Mouse (Mus musculus): ENCODE results near the gene BC004004. TPM values are rescaled to one million over a fixed set of nuclear protein-coding genes. Genes with fewer than 3 reads are reported as not detected.
"Not testable (repeated sequence)": the region's sequence is repeated elsewhere in the genome, so short reads cannot be mapped to it uniquely, and the experiment has no call there.

BC004004 gene
- polyA plus RNA-seq, 1 experiment from 2014 or later: 54.2 TPM

- 0 out of 2 replicates have a peak overlapping the region, but pooled peaks have one; percentile 2 for H3K4me3 ChIP-seq (replicated peaks)
- H3K27ac ChIP-seq: peak overlapping the region; percentile 55; the same call in 1 of the 2 replicates
- no peak for DNase-seq
- H3K27me3 ChIP-seq: no peaks in the 10 kb centered on the region
- H3K36me3 ChIP-seq: peaks cover 68% of the 10 kb centered on the region
- WGBS (ENCODE audit: insufficient replicate concordance): 86% methylated on average over 15 of the region's 15 CpGs
- peak overlapping the region; percentile 91 for H3K4me2 ChIP-seq
- H3K9me3 ChIP-seq (replicated peaks): no peaks in the 10 kb centered on the region
- ATAC-seq (ENCODE audit: low read depth): no peak
- H3K9ac ChIP-seq: peak overlapping the region; percentile 87; the same call in 1 of the 2 replicates
- peaks cover 75% of the 10 kb centered on the region for H3K4me1 ChIP-seq (replicated peaks)
These were observed 8.1 kb upstream of the BC004004 start for GRCm38 (mm10) chr17:29260501-29260900.

- H3K4me1 ChIP-seq (replicated peaks): peaks cover 79% of the 10 kb centered on the region
- 77% methylated on average over 22 of the region's 22 CpGs for WGBS (ENCODE audit: insufficient replicate concordance)
These were observed 6.9 kb upstream of the BC004004 start for GRCm38 (mm10) chr17:29261603-29262258.

GRCm38 (mm10) chr17:29262259-29262649 lies 6.3 kb upstream of the BC004004 start:
- peak overlapping the region; percentile 87 for H3K9ac ChIP-seq
- peak overlapping the region; percentile 91 for H3K4me2 ChIP-seq
- 0 out of 2 replicates have a peak overlapping the region, but pooled peaks have one; percentile 29 for H3K27ac ChIP-seq
- H3K36me3 ChIP-seq: peaks cover 51% of the 10 kb centered on the region
- no peaks in the 10 kb centered on the region for H3K27me3 ChIP-seq
- no peak for DNase-seq
- H3K4me1 ChIP-seq (replicated peaks): peaks cover 75% of the 10 kb centered on the region
- peak overlapping the region; percentile 82 for H3K4me3 ChIP-seq (replicated peaks)
- WGBS (ENCODE audit: insufficient replicate concordance): 26% methylated on average over 2 of the region's 2 CpGs
- ATAC-seq (ENCODE audit: low read depth): no peak
- H3K9me3 ChIP-seq (replicated peaks): no peaks in the 10 kb centered on the region

More at GRCm38 (mm10) chr17:29261603-29262258, 6.9 kb upstream of the BC004004 start:
- H3K4me3 ChIP-seq (replicated peaks): peak overlapping the region; percentile 82
- H3K36me3 ChIP-seq: peaks cover 56% of the 10 kb centered on the region
- H3K4me2 ChIP-seq: peak overlapping the region; percentile 91
- H3K27me3 ChIP-seq: no peaks in the 10 kb centered on the region
- ATAC-seq (ENCODE audit: low read depth) (no peak), DNase-seq (no peak)
- H3K9me3 ChIP-seq (replicated peaks): no peaks in the 10 kb centered on the region
- H3K27ac ChIP-seq: peak overlapping the region; percentile 29; the same call in 1 of the 2 replicates
- H3K9ac ChIP-seq: peak overlapping the region; percentile 87

- Histone ChIP-seq H3K4me2 (peak overlapping the region; percentile 91), H3K9ac (peak overlapping the region; percentile 87), H3K4me1 (replicated peaks) (peaks cover 73% of the 10 kb centered on the region), H3K36me3 (peaks cover 39% of the 10 kb centered on the region), H3K27ac (peak overlapping the region; percentile 88), H3K27me3 (no peaks in the 10 kb centered on the region), H3K4me3 (replicated peaks) (peak overlapping the region; percentile 82), H3K9me3 (replicated peaks) (no peaks in the 10 kb centered on the region)
- ATAC-seq (ENCODE audit: low read depth) (0 out of 2 replicates have a peak, but pooled peaks have one; percentile 16), DNase-seq (no peak)
- WGBS (ENCODE audit: insufficient replicate concordance): under 1% methylated on average over 14 of the region's 14 CpGs
These were observed 5.2 kb upstream of the BC004004 start for GRCm38 (mm10) chr17:29263417-29263816.

GRCm38 (mm10) chr17:29263840-29264633 lies 4.6 kb upstream of the BC004004 start, which contains the start of gene Ppil1:
Ppil1 (minus strand) TSS chr17:29264186.
- no peaks in the 10 kb centered on the region for H3K9me3 ChIP-seq (replicated peaks)
- peaks cover 33% of the 10 kb centered on the region for H3K36me3 ChIP-seq
- peak within 1 kb of the TSS; percentile 88 for H3K27ac ChIP-seq
- ATAC-seq (ENCODE audit: low read depth) (peak; percentile 57), DNase-seq (peak; percentile 75)
- H3K27me3 ChIP-seq: no peaks in the 10 kb centered on the region
- peak within 1 kb of the TSS; percentile 87 for H3K9ac ChIP-seq
- peak within 1 kb of the TSS; percentile 82 for H3K4me3 ChIP-seq (replicated peaks)
- H3K4me1 ChIP-seq (replicated peaks): peaks cover 69% of the 10 kb centered on the region
- peak within 1 kb of the TSS; percentile 91 for H3K4me2 ChIP-seq
- 5% methylated on average over 38 of the region's 38 CpGs for WGBS (ENCODE audit: insufficient replicate concordance)

- 59% methylated on average over 5 of the region's 5 CpGs for WGBS (ENCODE audit: insufficient replicate concordance)
- H3K4me3 ChIP-seq (replicated peaks): peak overlapping the region; percentile 82
- no peaks in the 10 kb centered on the region for H3K9me3 ChIP-seq (replicated peaks)
- peaks cover 26% of the 10 kb centered on the region for H3K36me3 ChIP-seq
- H3K27me3 ChIP-seq: no peaks in the 10 kb centered on the region
- H3K27ac ChIP-seq: peak overlapping the region; percentile 88
- H3K4me2 ChIP-seq: peak overlapping the region; percentile 91
- ATAC-seq (ENCODE audit: low read depth): no peak
- peaks cover 67% of the 10 kb centered on the region for H3K4me1 ChIP-seq (replicated peaks)
- DNase-seq: no peak
- H3K9ac ChIP-seq: peak overlapping the region; percentile 87
These were observed 3.8 kb upstream of the BC004004 start for GRCm38 (mm10) chr17:29264760-29265159.

GRCm38 (mm10) chr17:29267040-29267439 lies 1.5 kb upstream of the BC004004 start:
- H3K36me3 ChIP-seq; H3K9me3 ChIP-seq (replicated peaks); H3K4me3 ChIP-seq (replicated peaks); DNase-seq; ATAC-seq (ENCODE audit: low read depth); H3K4me2 ChIP-seq; H3K27me3 ChIP-seq; H3K9ac ChIP-seq: not testable (repeated sequence)
- WGBS (ENCODE audit: insufficient replicate concordance): 87% methylated on average over 2 of the region's 2 CpGs
- peak overlapping the region; percentile 94; the same call in 1 of the 2 replicates for H3K27ac ChIP-seq
- H3K4me1 ChIP-seq (replicated peaks): peaks cover 60% of the 10 kb centered on the region

- H3K9ac ChIP-seq: peak overlapping the region; percentile 94
- DNase-seq (no peak), ATAC-seq (ENCODE audit: low read depth) (peak; percentile 6; the same call in 1 of the 2 replicates)
- H3K4me3 ChIP-seq (replicated peaks): peak overlapping the region; percentile 83
- no peaks in the 10 kb centered on the region for H3K27me3 ChIP-seq
- H3K4me2 ChIP-seq: peak overlapping the region; percentile 86
- peaks cover 49% of the 10 kb centered on the region for H3K4me1 ChIP-seq (replicated peaks)
- H3K36me3 ChIP-seq: no peaks in the 10 kb centered on the region
- H3K27ac ChIP-seq: peak overlapping the region; percentile 94
- no peaks in the 10 kb centered on the region for H3K9me3 ChIP-seq (replicated peaks)
- 57% methylated on average over 6 of the region's 6 CpGs for WGBS (ENCODE audit: insufficient replicate concordance)
These were observed 482 bp upstream of the BC004004 start for GRCm38 (mm10) chr17:29267931-29268681.

GRCm38 (mm10) chr17:29269349-29269706 lies 740 bp downstream of the BC004004 start:
- Histone ChIP-seq H3K9me3 (replicated peaks) (no peaks in the 10 kb centered on the region), H3K4me3 (replicated peaks) (peak overlapping the region; percentile 83), H3K4me2 (peak overlapping the region; percentile 86), H3K27ac (peak overlapping the region; percentile 94), H3K4me1 (replicated peaks) (peaks cover 51% of the 10 kb centered on the region), H3K9ac (peak overlapping the region; percentile 94), H3K27me3 (no peaks in the 10 kb centered on the region), H3K36me3 (no peaks in the 10 kb centered on the region)
- WGBS (ENCODE audit: insufficient replicate concordance): 10% methylated on average over 10 of the region's 10 CpGs
- ATAC-seq (ENCODE audit: low read depth) (no peak), DNase-seq (no peak)

- Histone ChIP-seq H3K27ac (peak overlapping the region; percentile 94; the same call in 1 of the 2 replicates), H3K4me1 (replicated peaks) (peaks cover 48% of the 10 kb centered on the region), H3K36me3 (no peaks in the 10 kb centered on the region), H3K27me3 (no peaks in the 10 kb centered on the region), H3K4me2 (peak overlapping the region; percentile 86), H3K9me3 (replicated peaks) (no peaks in the 10 kb centered on the region), H3K9ac (peak overlapping the region; percentile 94), H3K4me3 (replicated peaks) (peak overlapping the region; percentile 83)
- no peak for ATAC-seq (ENCODE audit: low read depth)
- WGBS (ENCODE audit: insufficient replicate concordance): 82% methylated on average over 9 of the region's 9 CpGs
- no peak for DNase-seq
These were observed 1.6 kb downstream of the BC004004 start for GRCm38 (mm10) chr17:29270148-29270698.
